Mouse (Mus musculus) bone marrow macrophage, adult 2 months (primary cell): ENCODE data around the gene Npr1. TPM values are rescaled to one million over a fixed set of nuclear protein-coding genes. Genes with fewer than 3 reads are reported as not detected.

Source experiments
- H3K27ac ChIP-seq: 2 replicates; pipeline ENCODE4 v1.5.1; 2012; ENCODE audit warnings: low read depth, low read length; ENCODE audit not compliant: insufficient read depth
- H3K4me1 ChIP-seq: 2 replicates; pipeline ENCODE4 v1.6.1; 2012; ENCODE audit warnings: low read length; ENCODE audit not compliant: control insufficient read depth, insufficient read depth
- H3K4me3 ChIP-seq: 2 replicates; pipeline ENCODE4 v1.5.1; 2012; ENCODE audit warnings: mild to moderate bottlenecking, low read length, moderate library complexity; ENCODE audit not compliant: insufficient read depth
- CTCF ChIP-seq: IDR thresholded peaks from 2 replicates; pipeline ENCODE4 v1.5.1; 2012; ENCODE audit warnings: low read depth, mild to moderate bottlenecking, low read length, moderate library complexity
- POLR2A ChIP-seq: IDR thresholded peaks from 2 replicates; pipeline ENCODE4 v1.6.1; 2012; ENCODE audit warnings: mild to moderate bottlenecking, low read depth, low read length, borderline replicate concordance
- polyA plus RNA-seq: library from polyadenylated mRNA; stranded (reverse); fragments of >200 nt; gene quantifications from 2 replicates; pipeline ENCODE4 v1.2.4, GENCODE M21; 2012; ENCODE audit not compliant: missing spikeins, insufficient read depth, insufficient read length

Gene Npr1
- 0.17 and 0.89 TPM in 2 replicates for polyA plus RNA-seq

- Histone ChIP-seq H3K27ac (no peak within 1 kb of the TSS), H3K4me1 (no peaks in the 10 kb centered on the region), H3K4me3 (peak within 1 kb of the TSS; percentile 57)
- TF ChIP-seq CTCF (no peak), POLR2A (no peak)
These were observed at the start of gene Npr1 for GRCm38 (mm10) chr3:90465686-90466310. TSS of gene Npr1 (minus strand) at chr3:90465866.

DNA sequence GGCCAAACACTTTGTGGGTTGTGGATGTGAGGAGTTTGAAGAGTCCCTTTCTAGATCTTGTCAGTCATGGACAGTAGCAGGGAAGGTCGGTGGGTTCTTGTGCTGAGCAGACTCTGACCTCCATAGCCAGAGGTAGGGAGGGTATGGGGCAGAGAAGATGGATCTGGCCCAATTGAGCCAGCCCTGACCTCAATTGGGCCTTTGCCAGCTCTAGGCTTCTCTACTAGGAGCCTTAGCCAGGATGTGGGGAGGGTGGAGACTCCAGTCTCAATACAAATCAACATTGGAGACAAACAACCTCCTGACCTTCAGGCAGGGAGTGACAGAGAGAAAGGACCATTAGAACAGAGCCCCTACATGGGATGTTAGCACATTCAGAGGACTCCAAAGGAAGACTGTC lies 49.6 kb upstream of the Npr1 start:
- TF ChIP-seq POLR2A (no peak), CTCF (no peak)
- Histone ChIP-seq H3K4me3 (peak overlapping the region; percentile 71), H3K4me1 (peaks cover 40% of the 10 kb centered on the region), H3K27ac (no peak overlapping the region)

GRCm38 (mm10) chr3:90514691-90515090 lies 49.0 kb upstream of the Npr1 start:
- no peak overlapping the region for H3K27ac ChIP-seq
- peaks cover 38% of the 10 kb centered on the region for H3K4me1 ChIP-seq
- TF ChIP-seq POLR2A, result no peak
- TF ChIP-seq CTCF, result no peak
- peak overlapping the region; percentile 71 for H3K4me3 ChIP-seq

DNA sequence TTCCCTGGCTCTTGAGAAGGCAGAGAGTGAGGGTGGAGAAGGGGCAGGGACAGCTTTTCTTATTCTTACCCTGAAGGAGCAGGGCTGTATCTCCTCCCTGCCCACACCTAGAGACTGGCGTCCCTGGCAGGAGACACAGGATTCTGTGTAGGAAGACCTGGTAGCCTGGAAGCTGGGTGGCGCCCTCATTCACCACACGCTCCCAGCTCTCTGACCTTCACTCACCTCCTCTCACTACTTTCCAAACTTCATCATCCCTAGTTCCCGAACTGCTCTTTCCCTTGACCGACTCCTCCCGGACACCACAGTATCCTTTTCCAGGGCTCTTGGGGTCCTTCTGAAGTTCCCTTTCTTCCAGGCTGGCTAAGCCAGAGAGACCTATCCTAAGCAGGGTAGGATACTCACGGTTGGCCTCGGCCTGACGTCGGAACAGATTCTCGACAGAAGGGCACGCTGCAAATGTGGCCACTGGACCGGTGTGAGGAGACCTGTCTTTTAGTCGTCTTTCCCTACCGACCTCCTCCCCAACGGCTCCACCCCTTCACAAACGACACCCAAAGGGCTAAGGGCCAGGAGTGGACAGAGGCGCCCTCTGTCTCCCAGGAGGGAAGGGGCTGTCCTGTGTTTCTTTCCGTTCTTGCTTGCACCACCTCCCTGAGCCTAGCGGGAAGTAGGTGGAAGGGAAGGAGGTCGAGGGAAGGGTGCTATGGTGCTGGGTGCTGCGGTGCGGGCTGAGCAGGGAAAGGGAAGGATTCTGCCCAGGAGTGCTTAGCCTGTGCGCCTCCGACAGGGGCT lies 48.3 kb upstream of the Npr1 start, which contains the start of the genes S100a1 and S100a13:
Gene S100a1 (minus strand): TSS at position 597 of the 795 bp plus-strand sequence.
Gene S100a13 (plus strand): TSS at position 640 of the 795 bp plus-strand sequence.
- peak within 1 kb of the TSS; percentile 71 for H3K4me3 ChIP-seq
- peaks cover 38% of the 10 kb centered on the region for H3K4me1 ChIP-seq
- TF ChIP-seq POLR2A (no peak), CTCF (no peak)
- H3K27ac ChIP-seq, result peak within 1 kb of the TSS; percentile 23

DNA sequence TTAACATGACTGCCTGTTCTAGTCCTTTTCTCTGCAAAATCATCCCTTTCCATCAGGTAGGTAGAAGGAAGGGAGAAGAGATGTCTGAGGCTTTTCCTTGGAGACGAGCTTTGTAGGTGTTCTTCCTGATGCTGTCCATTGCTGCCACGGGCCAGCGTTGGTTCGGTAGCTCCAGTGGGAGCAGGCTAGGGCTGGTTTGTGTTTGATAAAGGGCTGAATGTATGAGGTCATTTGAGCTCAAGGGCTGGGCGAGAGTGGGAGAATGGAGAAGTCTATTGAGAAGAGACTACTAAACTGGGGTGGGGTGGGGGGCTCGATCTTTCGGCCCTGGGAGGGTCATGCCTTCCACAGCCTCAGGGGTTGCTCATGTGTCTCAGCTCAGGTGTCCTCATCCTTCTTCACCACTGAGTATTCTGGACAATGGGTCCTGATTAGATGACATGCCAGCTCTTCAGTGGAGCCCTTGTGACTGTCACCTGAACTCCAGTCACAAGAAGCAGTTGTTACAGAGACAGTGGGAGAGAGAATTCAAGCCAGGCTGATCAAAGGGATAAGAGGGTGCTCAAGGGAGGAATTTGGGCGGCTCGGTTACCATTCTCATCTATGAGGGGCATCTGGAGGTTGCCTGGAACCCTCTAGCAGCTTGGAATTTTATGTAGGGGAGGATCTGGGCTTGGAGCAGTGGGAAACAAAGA lies 47.4 kb upstream of the Npr1 start:
- Histone ChIP-seq H3K4me3 (peak overlapping the region; percentile 71), H3K4me1 (peaks cover 38% of the 10 kb centered on the region), H3K27ac (no peak overlapping the region)
- TF ChIP-seq POLR2A, result no peak
- no peak for TF ChIP-seq CTCF

DNA sequence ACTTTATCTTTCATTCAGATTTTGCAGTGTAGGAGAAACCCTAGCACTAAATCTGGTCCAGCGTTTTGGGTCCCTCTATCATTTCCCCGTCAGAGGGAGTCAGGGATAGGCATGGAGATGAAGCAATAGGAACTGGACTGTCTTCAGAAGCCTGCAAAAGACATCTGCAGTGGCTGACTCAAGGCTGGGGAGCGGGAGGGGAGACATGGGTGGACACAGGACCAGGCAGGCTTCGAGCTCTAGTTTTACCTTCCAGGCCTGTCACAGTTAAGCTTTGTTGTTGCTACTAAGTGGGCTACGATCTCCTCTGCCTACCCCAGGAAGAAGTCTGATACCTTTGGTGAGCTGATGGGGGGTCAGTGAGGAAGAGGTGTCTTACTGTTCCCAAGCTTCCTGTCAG lies 46.6 kb upstream of the Npr1 start:
- Histone ChIP-seq H3K27ac (no peak overlapping the region), H3K4me3 (no peak overlapping the region), H3K4me1 (peaks cover 37% of the 10 kb centered on the region)
- no peak for TF ChIP-seq CTCF
- no peak for TF ChIP-seq POLR2A

- H3K4me3 ChIP-seq, result peak overlapping the region; percentile 38
- H3K4me1 ChIP-seq, result peaks cover 23% of the 10 kb centered on the region
- peak overlapping the region; percentile 61 for H3K27ac ChIP-seq
- TF ChIP-seq POLR2A (no peak), CTCF (no peak)
These were observed 44.1 kb upstream of the Npr1 start for GRCm38 (mm10) chr3:90509747-90510123.

GRCm38 (mm10) chr3:90508950-90509746 lies 43.5 kb upstream of the Npr1 start, which contains the start of gene Chtop:
TSS of gene Chtop (minus strand) at chr3:90509498.
- H3K4me1 ChIP-seq, result peaks cover 23% of the 10 kb centered on the region
- H3K27ac ChIP-seq, result peak within 1 kb of the TSS; percentile 72

DNA sequence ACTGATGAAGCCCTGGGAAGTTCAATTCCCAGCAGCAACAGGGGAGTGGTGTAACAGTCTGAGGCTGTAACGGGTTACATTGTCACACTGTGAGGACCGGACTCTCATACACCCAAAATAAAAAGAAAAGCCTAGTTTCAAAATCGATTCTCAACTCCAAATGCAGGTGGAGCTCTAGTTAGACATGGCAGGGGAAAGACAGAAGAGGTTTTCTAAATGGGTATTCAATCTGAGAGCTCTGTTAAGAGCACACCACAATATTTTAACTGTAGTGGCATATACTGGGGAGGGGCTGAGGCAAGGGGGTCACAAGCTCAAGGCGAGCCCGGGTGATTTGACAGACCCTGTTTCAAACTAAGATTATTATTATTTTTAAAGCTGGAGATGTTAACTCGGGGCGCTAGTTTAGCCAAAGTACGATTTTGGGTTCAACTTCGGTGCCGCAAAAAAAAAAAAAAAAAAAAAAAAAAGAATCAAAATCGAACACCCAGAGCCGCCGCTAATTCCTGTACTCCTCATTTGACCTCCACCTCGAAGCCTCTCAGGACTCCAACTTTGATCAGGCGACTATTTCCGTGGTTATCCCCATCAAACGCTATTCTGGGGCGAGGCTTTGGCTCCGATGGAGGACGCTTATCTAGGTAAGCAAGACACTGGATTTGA lies 42.8 kb upstream of the Npr1 start:
- Histone ChIP-seq H3K4me1 (peaks cover 19% of the 10 kb centered on the region), H3K27ac (peak overlapping the region; percentile 26), H3K4me3 (peak overlapping the region; percentile 97)
- TF ChIP-seq CTCF (no peak; the same call in 1 of the 2 replicates), POLR2A (no peak)

More at GRCm38 (mm10) chr3:90508950-90509746, 43.5 kb upstream of the Npr1 start, which contains the start of gene Chtop:
- peak within 1 kb of the TSS; percentile 97 for H3K4me3 ChIP-seq
- TF ChIP-seq CTCF, result no peak
- TF ChIP-seq POLR2A, result no peak
